Mouse (Mus musculus): ENCODE measurements around the gene Sdcbp2. TPM values are rescaled to one million over a fixed set of nuclear protein-coding genes. Genes with fewer than 3 reads are reported as not detected.

The Sdcbp2 gene
- polyA plus RNA-seq, 1 experiment from 2014 or later, result 0.20 TPM

DNA sequence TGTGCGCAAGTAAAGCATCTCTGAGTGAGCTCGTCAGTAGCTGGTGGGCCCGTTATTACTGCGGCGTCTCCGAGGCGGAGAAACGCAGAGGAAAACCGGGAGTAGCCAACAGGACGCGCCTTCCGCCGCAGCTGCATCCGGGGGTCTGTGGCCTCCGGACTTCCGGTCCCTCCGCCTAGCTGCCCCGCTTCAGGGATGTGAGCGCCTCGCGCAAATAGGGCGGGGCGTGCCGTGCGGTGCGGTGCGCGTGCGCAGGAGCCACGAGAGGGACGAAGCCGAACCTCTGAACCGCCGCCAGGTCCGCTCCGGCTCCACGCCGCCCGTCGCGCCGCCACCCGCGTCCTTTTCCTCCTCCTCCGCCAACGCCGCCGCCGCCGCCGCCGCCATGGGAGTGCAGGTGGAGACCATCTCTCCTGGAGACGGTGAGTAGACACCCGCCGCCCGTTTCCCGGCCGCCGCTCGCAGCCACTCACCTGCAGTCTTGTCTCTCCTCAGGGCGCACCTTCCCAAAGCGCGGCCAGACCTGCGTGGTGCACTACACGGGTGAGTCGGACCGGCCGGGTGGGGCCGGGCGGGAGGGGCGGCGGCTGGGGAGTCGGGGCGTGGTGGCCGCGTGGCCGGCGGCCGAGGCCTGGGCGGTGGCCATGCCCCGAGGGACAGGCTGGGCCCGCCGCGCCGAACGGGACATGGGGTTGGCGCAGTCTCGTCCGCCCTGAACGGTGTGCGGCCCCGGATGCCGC lies 29.9 kb upstream of the Sdcbp2 start, which contains the start of gene Fkbp1a:
Fkbp1a (plus strand) TSS at position 161 of the 740 bp plus-strand sequence.
- WGBS (ENCODE audit: insufficient replicate concordance), result 1% methylated on average over 74 of the region's 93 CpGs
- peak within 1 kb of the TSS; percentile 73 for H3K4me3 ChIP-seq (ENCODE audit: low read depth, low read length)
- peaks cover 8% of the 10 kb centered on the region; the same call in 1 of the 2 replicates for H3K36me3 ChIP-seq (replicated peaks; ENCODE audit: insufficient read depth, low read length)
- peaks cover 15% of the 10 kb centered on the region for H3K4me1 ChIP-seq (ENCODE audit: insufficient read depth)
- TF ChIP-seq CTCF (IDR thresholded peaks at IDR 0.05; ENCODE audit: low read depth) (no peak), EP300 (IDR thresholded peaks at IDR 0.05; ENCODE audit: low read depth) (no peak)
- DNase-seq (peak; percentile 94), ATAC-seq (peak; percentile 96)
- H3K9me3 ChIP-seq (ENCODE audit: low read length), result no peaks in the 10 kb centered on the region
- no peaks in the 10 kb centered on the region for H3K27me3 ChIP-seq (ENCODE audit: insufficient read depth, low read length)
- H3K4me2 ChIP-seq (ENCODE audit: low read depth, low read length), result peak within 1 kb of the TSS; percentile 86
- H3K27ac ChIP-seq (ENCODE audit: low read depth), result peak within 1 kb of the TSS; percentile 89
- peak within 1 kb of the TSS; percentile 78 for H3K9ac ChIP-seq (replicated peaks)

DNA sequence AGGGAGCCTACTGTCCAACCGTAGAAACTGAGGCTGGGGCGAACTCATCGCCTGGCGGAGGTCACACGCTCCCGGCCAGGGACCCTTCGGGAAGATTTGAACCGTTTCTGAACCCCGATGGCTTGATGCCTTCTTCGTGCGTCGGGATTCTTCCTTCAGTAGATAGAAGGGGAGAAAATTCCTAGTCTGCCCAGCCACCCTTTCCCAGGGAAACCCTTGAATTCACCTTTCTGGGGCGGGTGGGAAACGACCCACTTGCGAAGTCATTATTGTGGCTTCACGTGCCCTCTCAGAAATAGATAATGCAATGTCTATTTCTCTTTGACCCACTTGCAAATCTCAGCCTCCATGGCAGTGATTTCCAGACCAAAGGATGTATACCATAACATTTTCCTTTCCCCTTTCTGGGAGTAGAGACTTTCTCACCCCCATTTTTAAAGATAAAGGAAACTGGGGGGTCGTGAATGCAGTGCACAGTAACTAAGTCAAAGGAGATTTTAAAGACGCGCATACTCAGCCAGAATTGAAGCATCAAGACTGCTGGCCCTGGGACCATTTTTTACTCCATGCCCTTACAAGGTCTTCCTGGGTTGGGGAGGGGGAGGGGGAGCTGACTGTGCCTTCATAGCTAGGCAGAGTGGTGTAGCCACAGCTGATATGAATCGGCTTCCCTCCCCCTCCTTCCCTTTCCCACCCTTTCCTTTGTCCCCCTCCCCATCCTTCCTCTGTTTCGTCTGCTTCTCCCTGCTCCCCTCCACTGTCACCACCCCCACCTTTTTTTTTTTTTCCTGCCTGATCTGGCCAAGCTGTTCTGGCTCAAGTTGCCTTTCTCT lies 29.1 kb upstream of the Sdcbp2 start:
- no peak for ATAC-seq
- Histone ChIP-seq H3K27me3 (ENCODE audit: insufficient read depth, low read length) (no peaks in the 10 kb centered on the region), H3K27ac (ENCODE audit: low read depth) (peak overlapping the region; percentile 89), H3K4me1 (ENCODE audit: insufficient read depth) (peaks cover 15% of the 10 kb centered on the region), H3K4me2 (ENCODE audit: low read depth, low read length) (peak overlapping the region; percentile 86), H3K9me3 (ENCODE audit: low read length) (no peaks in the 10 kb centered on the region), H3K9ac (replicated peaks) (peak overlapping the region; percentile 78), H3K4me3 (ENCODE audit: low read depth, low read length) (peak overlapping the region; percentile 73), H3K36me3 (replicated peaks; ENCODE audit: insufficient read depth, low read length) (peaks cover 10% of the 10 kb centered on the region; the same call in 1 of the 2 replicates)
- WGBS (ENCODE audit: insufficient replicate concordance), result 1% methylated on average over 21 of the region's 21 CpGs
- DNase-seq, result peak; percentile 42
- TF ChIP-seq EP300 (IDR thresholded peaks at IDR 0.05; ENCODE audit: low read depth) (no peak), CTCF (IDR thresholded peaks at IDR 0.05; ENCODE audit: low read depth) (no peak)

DNA sequence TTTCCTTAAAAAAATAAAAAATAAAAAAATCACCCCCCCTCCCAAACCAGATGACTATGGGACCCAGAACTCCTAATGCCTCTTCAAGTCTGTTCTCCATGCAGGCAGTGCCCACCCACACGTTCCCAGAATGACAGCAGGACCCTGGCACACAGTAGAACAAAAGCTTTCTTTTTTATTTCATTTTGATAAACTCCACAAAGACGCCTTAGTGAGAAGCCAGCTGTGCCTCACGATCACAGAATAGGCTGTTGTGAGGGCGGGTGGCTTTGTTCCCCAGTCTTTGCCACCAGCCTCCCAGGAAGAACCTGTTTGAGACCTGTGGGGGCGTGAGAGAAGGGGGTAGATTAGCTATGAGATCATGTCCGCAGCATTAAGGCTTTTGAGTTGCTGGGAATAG lies 27.7 kb upstream of the Sdcbp2 start:
- Histone ChIP-seq H3K4me3 (ENCODE audit: low read depth, low read length) (no peak overlapping the region), H3K4me2 (ENCODE audit: low read depth, low read length) (peak overlapping the region; percentile 86), H3K27me3 (ENCODE audit: insufficient read depth, low read length) (no peaks in the 10 kb centered on the region), H3K9me3 (ENCODE audit: low read length) (no peaks in the 10 kb centered on the region), H3K9ac (replicated peaks) (no peak overlapping the region), H3K4me1 (ENCODE audit: insufficient read depth) (peaks cover 18% of the 10 kb centered on the region), H3K27ac (ENCODE audit: low read depth) (no peak overlapping the region), H3K36me3 (replicated peaks; ENCODE audit: insufficient read depth, low read length) (peaks cover 10% of the 10 kb centered on the region; the same call in 1 of the 2 replicates)
- no peak for TF ChIP-seq EP300 (IDR thresholded peaks at IDR 0.05; ENCODE audit: low read depth)
- no peak for TF ChIP-seq CTCF (IDR thresholded peaks at IDR 0.05; ENCODE audit: low read depth)
- 61% methylated on average over 6 of the region's 6 CpGs for WGBS (ENCODE audit: insufficient replicate concordance)
- ATAC-seq (no peak), DNase-seq (no peak)

- H3K9ac ChIP-seq (replicated peaks), result no peak overlapping the region
- no peak overlapping the region for H3K4me2 ChIP-seq (ENCODE audit: low read depth, low read length)
- no peak overlapping the region for H3K4me3 ChIP-seq (ENCODE audit: low read depth, low read length)
- ATAC-seq (no peak), DNase-seq (no peak)
- H3K4me1 ChIP-seq (ENCODE audit: insufficient read depth), result peaks cover 13% of the 10 kb centered on the region
- H3K36me3 ChIP-seq (replicated peaks; ENCODE audit: insufficient read depth, low read length), result peaks cover 10% of the 10 kb centered on the region
- H3K27me3 ChIP-seq (ENCODE audit: insufficient read depth, low read length), result no peaks in the 10 kb centered on the region
- no peak overlapping the region for H3K27ac ChIP-seq (ENCODE audit: low read depth)
- H3K9me3 ChIP-seq (ENCODE audit: low read length), result no peaks in the 10 kb centered on the region
- 77% methylated on average over 4 of the region's 4 CpGs for WGBS (ENCODE audit: insufficient replicate concordance)
- no peak for TF ChIP-seq CTCF (IDR thresholded peaks at IDR 0.05; ENCODE audit: low read depth)
- no peak for TF ChIP-seq EP300 (IDR thresholded peaks at IDR 0.05; ENCODE audit: low read depth)
Observed at GRCm38 (mm10) chr2:151546571-151546970, 25.9 kb upstream of the Sdcbp2 start.

DNA sequence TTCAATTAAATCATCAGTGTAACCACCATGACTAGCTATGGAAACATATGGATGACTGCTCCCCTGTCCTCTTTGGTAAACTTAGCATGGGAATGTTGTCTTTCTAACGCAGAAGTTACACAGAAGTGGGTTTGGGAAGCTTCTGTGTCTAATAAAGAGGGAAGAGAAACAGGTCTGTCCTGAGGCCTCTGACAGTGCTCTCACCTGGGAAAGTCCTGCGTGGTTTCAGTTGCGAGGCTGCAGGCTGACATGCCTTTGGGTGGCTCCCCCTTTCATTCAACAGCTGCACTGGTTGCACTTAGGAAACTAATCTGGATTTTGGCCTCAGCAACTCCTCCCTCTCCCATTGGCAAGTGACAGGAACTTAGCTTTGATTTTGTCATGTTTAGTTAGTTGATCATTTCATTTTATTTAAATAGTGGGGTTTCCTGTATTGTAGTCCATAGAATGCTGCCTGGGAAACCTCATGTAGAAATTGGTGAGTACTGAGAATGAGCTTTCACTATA lies 22.8 kb upstream of the Sdcbp2 start:
- Histone ChIP-seq H3K27me3 (ENCODE audit: insufficient read depth, low read length) (no peaks in the 10 kb centered on the region), H3K9me3 (ENCODE audit: low read length) (no peaks in the 10 kb centered on the region), H3K4me1 (ENCODE audit: insufficient read depth) (peaks cover 3% of the 10 kb centered on the region; the same call in 1 of the 2 replicates), H3K36me3 (replicated peaks; ENCODE audit: insufficient read depth, low read length) (peaks cover 17% of the 10 kb centered on the region), H3K9ac (replicated peaks) (no peak overlapping the region), H3K4me2 (ENCODE audit: low read depth, low read length) (no peak overlapping the region), H3K4me3 (ENCODE audit: low read depth, low read length) (no peak overlapping the region), H3K27ac (ENCODE audit: low read depth) (no peak overlapping the region)
- no peak for ATAC-seq
- WGBS (ENCODE audit: insufficient replicate concordance), result 91% methylated on average over 3 of the region's 3 CpGs
- no peak for DNase-seq
- no peak for TF ChIP-seq CTCF (IDR thresholded peaks at IDR 0.05; ENCODE audit: low read depth)
- no peak for TF ChIP-seq EP300 (IDR thresholded peaks at IDR 0.05; ENCODE audit: low read depth)

Data from liver, postnatal 0 days (tissue).